Mouse (Mus musculus) spleen, adult 2 months (tissue): ENCODE measurements around the gene 2300003K06Rik.

Source experiments
- CTCF ChIP-seq: fragments of 200-500 bp; IDR thresholded peaks from 2 replicates; pipeline ENCODE4 v1.5.1; 2011; ENCODE audit warnings: mild to moderate bottlenecking, inconsistent platforms; ENCODE audit not compliant: insufficient read depth, insufficient read length, insufficient replicate concordance; ENCODE audit errors: extremely low read depth
- POLR2A ChIP-seq: fragments of 200-500 bp; IDR thresholded peaks from 2 replicates; pipeline ENCODE4 v1.6.1; 2011; ENCODE audit warnings: low read depth, low read length, inconsistent platforms

- TF ChIP-seq POLR2A (no peak), CTCF (no peak)
Measured at GRCm38 (mm10) chr11:99837966-99838365, at the start of gene 2300003K06Rik.
